Mouse (Mus musculus) G1E-ER4 (cell line): ENCODE measurements around the gene Lgi1. TPM values are rescaled to one million over a fixed set of nuclear protein-coding genes. Genes with fewer than 3 reads are reported as not detected.

Experiments
- GATA1 ChIP-seq: IDR thresholded peaks from one replicate; pipeline ENCODE4 v1.8.0; 2012; ENCODE audit warnings: low read length, inconsistent platforms
- polyA plus RNA-seq: library from polyadenylated mRNA; stranded (reverse); fragments of >175 nt; gene quantifications from 2 replicates; pipeline ENCODE4 v1.2.3, GENCODE M21; 2012

Gene Lgi1
- polyA plus RNA-seq = not detected in 2 replicates

DNA sequence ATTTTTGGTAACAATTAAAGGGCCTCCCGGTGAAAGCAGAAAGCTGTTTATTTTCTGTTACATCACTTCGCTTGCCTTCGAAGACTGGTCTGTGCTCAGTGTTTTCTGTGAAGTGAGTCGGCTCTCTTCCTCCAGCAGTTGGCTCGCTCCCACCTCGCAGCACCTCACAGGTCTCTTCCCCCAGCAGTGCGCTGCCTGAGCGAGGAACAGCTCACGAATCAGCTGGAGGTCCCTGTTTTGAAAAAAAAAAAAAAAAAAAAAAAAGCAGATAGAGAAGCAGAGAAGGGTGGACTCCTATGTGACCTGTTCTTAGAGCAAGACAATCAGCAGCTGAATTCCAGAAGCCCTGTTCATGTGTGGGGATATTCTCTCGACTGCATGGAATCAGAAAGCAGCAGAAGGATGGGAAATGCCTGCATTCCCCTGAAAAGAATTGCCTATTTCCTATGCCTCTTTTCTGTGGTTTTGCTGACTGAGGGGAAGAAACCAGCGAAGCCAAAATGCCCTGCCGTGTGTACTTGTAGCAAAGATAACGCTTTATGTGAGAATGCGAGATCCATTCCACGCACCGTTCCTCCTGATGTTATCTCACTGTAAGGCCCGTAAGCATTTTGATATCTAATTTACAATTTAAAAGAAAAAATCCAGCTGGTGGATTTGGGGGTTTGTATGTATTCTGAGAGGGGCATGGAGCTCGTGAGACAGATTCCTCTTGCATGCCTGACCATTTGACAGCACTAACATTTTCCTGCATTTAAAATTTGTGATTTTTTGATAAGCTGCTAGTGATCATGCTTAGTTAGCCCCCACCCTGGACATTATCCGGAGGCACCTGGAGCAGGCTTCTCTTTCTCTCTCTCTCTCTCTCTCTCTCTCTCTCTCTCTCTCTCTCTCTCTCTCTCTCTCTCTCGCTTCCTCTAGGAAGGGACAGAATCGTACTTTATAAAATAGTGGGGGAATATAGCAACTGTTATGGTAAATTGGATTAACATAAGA is at the start of gene Lgi1:
TSS of gene Lgi1 (plus strand) at position 32 of the 996 bp plus-strand sequence.
- TF ChIP-seq GATA1 = no peak

DNA sequence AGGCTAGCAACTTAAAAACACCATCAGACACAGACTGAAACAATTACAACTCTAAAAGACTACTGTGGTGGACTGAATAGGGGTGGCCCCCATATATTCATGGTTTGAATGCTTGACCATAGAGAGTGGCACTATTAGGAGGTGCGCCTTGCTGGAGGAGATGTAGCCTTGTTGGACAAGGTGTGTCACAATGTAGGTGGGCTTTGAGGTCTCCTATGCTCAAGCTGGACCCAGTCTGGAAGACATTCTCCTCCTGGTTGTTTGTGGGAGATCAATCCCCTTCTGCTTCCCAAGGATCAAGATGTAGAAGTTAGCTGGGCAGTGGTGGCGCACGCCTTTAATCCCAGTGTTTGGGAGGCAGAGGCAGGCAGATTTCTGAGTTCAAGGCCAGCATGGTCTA is 46.6 kb upstream of the Lgi1 start:
- TF ChIP-seq GATA1 = no peak

DNA sequence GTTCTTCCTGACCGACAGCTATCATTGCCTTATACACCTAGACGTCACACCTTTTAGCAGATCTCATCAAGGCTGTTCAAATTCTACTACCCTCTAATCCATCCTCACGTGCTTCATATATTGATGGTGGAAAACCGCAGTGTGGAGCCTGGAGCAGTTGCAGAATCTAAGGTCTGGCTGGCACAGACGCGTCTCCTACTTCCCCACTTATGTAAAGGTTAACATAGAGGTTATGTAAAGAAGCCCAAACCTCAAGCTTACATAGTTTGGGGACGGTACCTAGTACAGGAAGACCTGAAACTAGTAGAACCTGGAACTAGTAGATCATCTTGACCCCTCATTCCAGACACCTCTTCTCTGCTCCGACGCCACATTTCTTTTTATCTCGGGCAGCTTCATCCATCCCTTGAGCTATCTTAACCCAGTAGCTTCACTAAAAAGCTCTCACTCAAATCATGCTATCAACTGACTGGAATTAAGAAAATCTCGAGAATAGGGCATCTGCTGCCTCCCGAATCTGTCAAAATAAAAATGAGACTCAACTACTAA is 40.9 kb upstream of the Lgi1 start:
- TF ChIP-seq GATA1 = no peak

DNA sequence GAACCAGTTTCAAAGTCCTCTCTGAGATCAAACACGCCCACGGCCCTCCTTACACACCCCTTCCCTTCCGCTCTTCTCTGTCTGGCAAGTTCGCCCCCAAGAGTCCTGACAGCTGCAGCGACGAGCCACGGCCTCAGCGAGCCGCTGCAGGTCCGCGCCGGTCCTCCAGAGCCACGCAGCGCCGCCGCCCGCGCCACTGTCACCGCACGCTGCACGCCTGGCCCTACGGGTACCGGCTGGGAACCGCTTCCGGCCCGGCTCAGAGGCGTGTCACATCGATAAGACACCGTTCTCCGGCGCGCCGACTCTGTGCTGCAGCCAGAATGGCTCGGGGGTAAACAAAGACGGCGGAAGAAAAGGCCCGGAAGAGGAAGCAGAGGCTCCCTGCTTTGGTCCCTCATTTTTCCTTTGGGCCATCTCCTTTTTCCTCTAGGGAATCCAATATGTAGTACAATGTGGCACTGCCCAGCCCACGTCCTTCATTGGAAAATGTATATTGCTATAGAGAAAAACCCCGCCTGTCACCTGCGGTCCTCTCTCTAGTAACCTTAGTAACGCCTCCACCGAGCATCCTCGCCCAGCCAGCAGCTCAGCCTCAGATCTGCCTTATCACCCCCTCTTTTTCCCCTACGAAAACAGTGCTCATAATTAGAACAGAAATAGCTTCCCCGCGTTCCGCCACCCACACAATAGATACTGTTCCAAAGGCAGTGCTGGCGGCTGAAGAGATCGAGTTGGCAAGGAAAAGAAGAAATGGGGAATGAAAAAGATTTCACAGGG is 40.2 kb upstream of the Lgi1 start, which contains the start of gene Fra10ac1:
TSS of gene Fra10ac1 (minus strand) at position 252 of the 780 bp plus-strand sequence.
- TF ChIP-seq GATA1 = no peak

DNA sequence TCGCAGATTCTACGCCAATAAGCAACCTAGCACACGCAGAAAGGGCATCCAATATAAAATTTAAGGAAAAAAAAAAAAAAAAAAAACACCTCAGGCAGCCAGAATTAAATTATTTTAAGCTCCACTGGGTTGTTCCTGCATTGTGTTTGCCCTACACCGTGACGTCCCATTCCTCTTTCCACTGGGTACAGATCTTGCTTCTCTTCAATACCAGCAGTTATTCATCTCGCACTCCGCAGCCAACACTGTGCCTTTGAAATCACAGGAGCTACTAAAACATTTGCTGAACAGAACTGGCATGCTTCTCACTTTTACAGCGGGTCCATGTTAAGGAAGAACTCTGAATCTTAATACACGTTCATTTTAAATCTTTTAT is 39.7 kb upstream of the Lgi1 start:
- no peak for TF ChIP-seq GATA1

DNA sequence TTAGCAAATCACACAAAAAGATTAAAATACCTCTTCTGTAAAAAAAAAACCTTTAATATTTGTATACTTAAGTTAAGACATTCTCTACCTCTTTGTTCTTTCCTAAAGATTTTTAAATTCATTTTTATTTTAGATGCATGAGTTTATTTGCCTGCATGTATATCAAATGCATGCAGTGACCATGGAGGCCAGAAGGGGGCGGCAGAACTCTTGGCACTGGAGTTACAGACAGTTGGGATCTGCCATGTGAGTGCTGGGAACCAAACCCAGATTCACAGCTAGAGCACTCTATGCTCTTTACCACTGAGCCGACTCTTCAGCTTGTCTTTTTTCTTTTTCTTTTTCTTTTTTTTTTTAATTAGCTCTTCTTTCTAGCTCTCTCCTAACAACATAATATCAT is 35.6 kb upstream of the Lgi1 start:
- no peak for TF ChIP-seq GATA1

DNA sequence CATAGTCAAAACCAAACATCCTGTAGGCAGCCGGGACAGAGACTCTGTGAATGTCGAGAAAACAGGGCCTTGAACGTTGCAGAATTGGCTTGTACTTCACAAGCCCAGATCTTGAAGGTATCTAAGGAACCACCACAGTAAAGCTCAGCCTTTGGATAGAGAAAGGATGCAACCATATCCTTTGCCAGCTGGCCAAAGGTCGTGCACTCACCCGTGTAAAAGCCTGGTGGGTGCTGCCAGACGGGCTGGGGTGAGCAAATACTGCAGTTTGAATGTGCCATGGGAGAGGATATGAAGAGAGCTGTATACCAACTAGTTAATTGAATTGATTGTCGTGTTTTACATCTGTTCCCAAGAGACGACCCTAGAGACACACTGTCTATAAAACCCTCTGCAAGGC is 32.2 kb upstream of the Lgi1 start:
- no peak for TF ChIP-seq GATA1

DNA sequence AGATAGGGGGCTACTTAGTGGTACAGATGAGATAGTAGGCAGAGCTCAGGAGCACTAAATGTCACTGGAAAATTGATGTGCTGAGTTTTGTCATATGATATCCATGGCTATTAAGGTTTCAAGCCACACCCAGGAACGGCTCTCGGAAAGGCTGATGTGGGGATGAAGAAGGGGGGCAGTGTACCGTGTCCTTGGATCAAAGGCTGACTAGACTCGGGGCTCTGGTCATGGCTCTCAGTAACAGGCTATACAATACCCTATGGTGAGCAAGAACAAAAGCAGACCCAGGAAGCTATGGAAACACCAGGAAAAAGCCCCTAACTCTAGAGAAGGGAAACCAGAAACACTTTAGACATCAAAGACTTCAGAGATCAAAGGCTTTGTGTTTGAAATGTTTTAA is 31.8 kb upstream of the Lgi1 start:
- TF ChIP-seq GATA1 = no peak

DNA sequence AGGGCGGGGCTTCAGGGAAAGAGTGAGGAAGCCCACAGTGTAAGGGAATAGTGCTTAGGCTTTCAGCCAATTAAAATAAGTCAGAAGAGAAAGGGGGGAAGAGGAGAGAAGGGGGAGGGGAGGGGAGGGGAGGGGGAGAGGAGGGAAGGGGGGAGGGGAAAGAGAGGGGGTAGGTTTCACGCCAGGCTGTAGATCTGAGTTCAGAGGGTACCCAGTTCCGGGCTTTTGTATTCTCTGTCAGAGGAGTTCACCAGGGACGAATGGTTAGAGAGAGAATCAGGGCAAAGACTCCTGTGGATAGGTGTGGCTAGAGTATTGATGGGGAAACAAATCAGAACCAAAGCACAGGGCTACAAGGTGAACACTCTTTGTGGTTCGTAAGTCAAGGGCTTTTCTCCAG is 27.8 kb upstream of the Lgi1 start:
- TF ChIP-seq GATA1 = no peak

DNA sequence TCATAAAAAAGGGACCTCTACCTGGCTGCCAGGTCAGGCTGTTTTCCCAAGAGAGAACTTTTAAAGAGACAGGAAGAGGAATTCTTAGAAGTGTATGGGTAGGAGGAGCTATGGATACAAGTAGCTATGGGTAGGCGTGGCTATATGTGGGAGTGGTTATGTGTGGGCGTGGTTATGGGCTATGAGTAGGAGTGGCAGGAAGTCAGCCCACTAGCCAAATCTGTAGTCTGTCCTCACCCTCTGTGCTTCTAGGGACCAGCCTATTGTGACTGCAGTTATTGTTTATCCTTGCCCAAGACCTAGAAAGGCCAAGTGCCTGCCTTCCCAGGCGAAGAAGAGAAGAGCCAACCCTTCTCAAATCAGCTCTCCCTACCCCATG is 26.5 kb upstream of the Lgi1 start:
- TF ChIP-seq GATA1 = no peak

DNA sequence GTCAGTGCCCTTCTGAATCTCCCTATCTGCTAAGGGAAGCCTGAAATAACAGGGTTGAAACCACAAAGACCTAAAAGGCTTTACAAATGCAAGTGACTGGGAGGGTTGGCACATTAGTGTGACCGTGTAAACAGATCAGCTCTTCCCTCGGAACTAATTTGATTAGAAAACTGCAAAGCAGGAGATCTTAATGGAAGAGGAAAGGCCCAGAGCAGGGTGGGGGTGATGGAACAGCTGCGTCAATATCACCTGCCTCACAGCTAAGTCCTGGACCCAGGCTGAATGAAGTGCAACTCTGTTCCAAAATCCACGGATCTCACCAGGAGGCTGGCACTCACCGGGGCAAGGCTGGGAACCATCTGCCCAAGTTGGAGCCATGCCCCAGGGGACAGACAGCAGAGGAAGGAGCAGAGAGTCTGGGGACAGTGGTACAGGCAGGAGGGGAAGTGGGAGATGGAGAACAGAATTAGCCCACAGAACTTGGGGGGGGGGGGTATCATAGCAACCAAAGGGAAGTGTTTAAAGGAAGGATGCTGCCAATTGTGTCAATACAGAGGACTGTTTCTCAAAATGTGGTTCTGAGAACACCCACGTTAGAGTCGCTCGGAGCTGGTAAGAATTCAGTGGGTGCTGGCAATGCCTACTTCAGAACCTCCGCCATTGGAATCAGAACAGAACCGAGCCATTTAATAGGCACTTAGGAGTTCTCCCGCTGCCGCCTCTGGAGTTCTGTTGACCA is 26.0 kb upstream of the Lgi1 start:
- TF ChIP-seq GATA1 = no peak

DNA sequence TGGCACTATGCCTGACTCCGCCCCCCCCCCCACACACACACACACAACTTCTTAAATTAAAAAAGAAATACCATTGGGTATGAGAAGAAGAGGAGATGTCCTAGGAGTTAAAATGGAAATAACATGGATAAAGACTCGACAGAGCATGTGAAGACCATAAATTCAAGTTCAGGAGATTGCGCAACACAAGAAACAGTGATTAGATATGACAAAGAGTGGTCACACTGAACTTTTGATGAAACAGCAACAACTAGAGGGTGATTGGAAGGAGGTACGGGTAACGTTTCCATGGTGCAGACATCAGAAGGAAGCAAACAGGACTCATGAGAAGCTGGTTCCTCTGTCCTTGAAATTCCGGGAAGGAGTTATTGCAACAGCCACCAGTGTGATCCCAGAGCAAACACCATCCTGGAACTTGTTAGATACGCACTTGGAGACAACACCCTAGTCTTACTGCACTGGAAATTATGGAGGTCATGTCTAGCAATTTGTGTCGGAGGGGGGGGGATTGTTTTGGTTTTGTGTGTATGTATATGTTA is 22.0 kb upstream of the Lgi1 start:
- no peak for TF ChIP-seq GATA1

DNA sequence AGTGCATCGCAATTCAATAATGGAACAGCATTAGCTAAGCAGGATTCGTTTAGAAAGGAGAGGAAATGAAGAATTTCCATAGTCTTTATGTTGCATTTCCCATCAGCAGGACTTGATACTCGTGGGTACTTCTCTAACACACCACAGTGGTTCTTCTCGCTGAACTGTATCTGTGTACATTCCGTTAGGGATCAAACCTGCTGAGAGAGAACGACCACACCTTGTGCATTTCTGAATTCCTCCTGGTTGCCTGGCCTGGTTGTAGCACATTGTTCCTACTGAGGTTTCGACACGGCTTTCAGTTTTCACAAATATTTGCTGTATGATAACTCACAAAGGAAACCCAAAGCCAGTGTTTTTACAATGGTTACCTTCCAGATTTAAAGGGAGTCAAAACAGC is 19.6 kb upstream of the Lgi1 start:
- no peak for TF ChIP-seq GATA1

DNA sequence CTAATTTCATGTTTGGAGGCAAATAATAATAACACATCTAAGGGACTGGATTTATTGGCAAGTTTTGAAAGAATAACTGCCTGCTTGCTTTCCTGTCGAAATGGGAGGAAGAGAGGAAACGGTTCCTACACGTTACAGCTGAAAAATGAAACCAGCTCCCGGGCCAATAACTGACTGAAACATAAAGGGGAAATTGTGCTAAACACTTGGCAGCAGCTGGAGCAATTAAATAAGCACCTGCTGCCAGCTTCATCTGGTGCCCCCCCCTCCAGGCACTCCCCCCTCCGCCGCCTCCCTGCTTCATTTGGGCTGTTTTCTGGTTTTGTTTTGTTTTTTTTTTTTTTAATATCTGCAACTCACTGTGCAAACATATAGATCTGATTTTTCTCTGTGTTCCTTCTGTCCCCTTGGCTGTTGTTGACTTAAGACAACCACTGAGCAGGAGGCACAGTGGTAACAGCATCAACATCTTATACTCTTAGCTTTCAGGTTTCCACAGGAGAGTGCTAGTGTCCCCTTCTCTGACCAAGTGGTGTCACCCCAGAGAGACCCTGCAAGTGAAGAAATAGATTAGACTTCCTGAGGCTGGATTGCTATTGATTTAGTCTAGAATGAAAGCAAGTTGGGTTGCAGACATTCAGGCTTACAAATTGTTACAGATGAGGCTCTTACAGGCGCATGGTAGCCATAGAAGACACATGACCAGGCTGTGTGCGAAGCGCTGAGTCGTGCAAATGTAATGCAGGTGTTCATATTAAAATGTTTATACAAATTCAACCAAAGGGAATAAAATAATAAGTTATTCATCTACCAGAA is 18.8 kb upstream of the Lgi1 start:
- TF ChIP-seq GATA1 = no peak

DNA sequence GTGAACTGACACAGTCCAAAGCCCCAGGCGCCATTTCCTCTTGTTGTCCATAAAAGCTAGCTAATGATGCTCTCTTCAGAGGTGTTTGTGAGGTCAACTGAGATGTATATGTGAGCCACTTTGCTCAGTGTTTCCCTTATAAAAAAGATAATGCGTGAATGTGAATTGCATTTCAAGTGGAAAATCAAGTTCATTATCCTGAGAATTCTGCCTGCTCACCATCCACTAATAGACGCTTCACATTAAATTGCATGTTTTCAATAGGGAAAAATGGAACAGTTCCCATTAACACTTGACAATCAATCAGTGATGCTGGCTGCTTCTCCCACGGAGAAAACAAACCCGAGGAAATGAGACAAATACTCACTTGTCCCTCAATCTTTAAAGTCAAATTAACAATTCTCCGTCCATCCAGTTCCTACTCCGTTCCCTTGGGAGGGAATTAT is 18.1 kb upstream of the Lgi1 start:
- no peak for TF ChIP-seq GATA1
